Mouse (Mus musculus): ENCODE results near the gene Zc2hc1b.
A peak's percentile ranks its signal among the peaks of the same experiment; 100 is the strongest.
"Not testable (repeated sequence)": the region's sequence is repeated elsewhere in the genome, so short reads cannot be mapped to it uniquely, and the experiment has no call there.

Gene Zc2hc1b

GRCm38 (mm10) chr10:13177973-13178624, at the start of gene Zc2hc1b:
TSS of gene Zc2hc1b (minus strand) at chr10:13178023.
- DNase-seq (ENCODE audit: low spot score in 2 of 2), result no peak

GRCm38 (mm10) chr10:13225377-13226063, 47.7 kb upstream of the Zc2hc1b start:
- no peak for DNase-seq (ENCODE audit: low spot score in 2 of 2)

- DNase-seq (ENCODE audit: low spot score in 2 of 2), result no peak
These were observed 44.3 kb upstream of the Zc2hc1b start for GRCm38 (mm10) chr10:13222135-13222534.

- DNase-seq (ENCODE audit: low spot score in 2 of 2), result no peak
These were observed 42.2 kb upstream of the Zc2hc1b start for GRCm38 (mm10) chr10:13220061-13220460.

- DNase-seq (ENCODE audit: low spot score in 2 of 2), result no peak
These were observed 36.1 kb upstream of the Zc2hc1b start for GRCm38 (mm10) chr10:13213956-13214355.

GRCm38 (mm10) chr10:13212829-13213228, 35.0 kb upstream of the Zc2hc1b start:
- no peak for DNase-seq (ENCODE audit: low spot score in 2 of 2)

- no peak for DNase-seq (ENCODE audit: low spot score in 2 of 2)
These were observed 34.5 kb upstream of the Zc2hc1b start for GRCm38 (mm10) chr10:13212326-13212725.

- no peak for DNase-seq (ENCODE audit: low spot score in 2 of 2)
These were observed 32.3 kb upstream of the Zc2hc1b start for GRCm38 (mm10) chr10:13209930-13210637.

- no peak for DNase-seq (ENCODE audit: low spot score in 2 of 2)
These were observed 31.7 kb upstream of the Zc2hc1b start for GRCm38 (mm10) chr10:13209506-13209905.

GRCm38 (mm10) chr10:13209061-13209460, 31.2 kb upstream of the Zc2hc1b start:
- DNase-seq (ENCODE audit: low spot score in 2 of 2), result no peak

GRCm38 (mm10) chr10:13201741-13202293, 24.0 kb upstream of the Zc2hc1b start:
- no peak for DNase-seq (ENCODE audit: low spot score in 2 of 2)

GRCm38 (mm10) chr10:13200862-13201261, 23.0 kb upstream of the Zc2hc1b start:
- DNase-seq (ENCODE audit: low spot score in 2 of 2), result no peak

GRCm38 (mm10) chr10:13199234-13199633, 21.4 kb upstream of the Zc2hc1b start:
- no peak for DNase-seq (ENCODE audit: low spot score in 2 of 2)

- no peak for DNase-seq (ENCODE audit: low spot score in 2 of 2)
These were observed 19.2 kb upstream of the Zc2hc1b start for GRCm38 (mm10) chr10:13196872-13197507.

- DNase-seq (ENCODE audit: low spot score in 2 of 2), result not testable (repeated sequence)
These were observed 15.7 kb upstream of the Zc2hc1b start for GRCm38 (mm10) chr10:13193496-13193895.

GRCm38 (mm10) chr10:13192731-13193351, 15.0 kb upstream of the Zc2hc1b start, which contains the start of gene Ltv1:
TSS of gene Ltv1 (minus strand) at chr10:13193168.
- peak; percentile 92 to 93 for DNase-seq (ENCODE audit: low spot score in 2 of 2)

- no peak for DNase-seq (ENCODE audit: low spot score in 2 of 2)
These were observed 12.1 kb upstream of the Zc2hc1b start for GRCm38 (mm10) chr10:13189881-13190280.

GRCm38 (mm10) chr10:13186754-13187153, 8.9 kb upstream of the Zc2hc1b start:
- DNase-seq (ENCODE audit: low spot score in 2 of 2), result no peak

- no peak for DNase-seq (ENCODE audit: low spot score in 2 of 2)
These were observed 6.4 kb upstream of the Zc2hc1b start for GRCm38 (mm10) chr10:13184170-13184766.

GRCm38 (mm10) chr10:13180211-13180610, 2.4 kb upstream of the Zc2hc1b start:
- no peak for DNase-seq (ENCODE audit: low spot score in 2 of 2)

- no peak for DNase-seq (ENCODE audit: low spot score in 2 of 2)
These were observed 2.0 kb downstream of the Zc2hc1b start for GRCm38 (mm10) chr10:13175866-13176265.
